41 mouse cellular contexts compared by ENCODE assay signal in genomic region chr10:63098191-63098590, GRCm38 (mm10). TPM values are rescaled to one million over a fixed set of nuclear protein-coding genes. Genes with fewer than 3 reads are reported as not detected.
"Had no signal": no experiment of that assay in that cellular context is flagged by ENCODE, and none has a peak within 500 bp of the region (broad histone marks: within the 10 kb centered on the region; RNA-seq: fewer than 3 reads in every experiment).

No protein-coding gene starts in this region.

- H3K36me3 ChIP-seq: heart, embryonic 12.5 days; heart, embryonic 13.5 days; heart, embryonic 15.5 days; hindbrain, embryonic 10.5 days; hindbrain, embryonic 12.5 days; hindbrain, embryonic 13.5 days; hindbrain, embryonic 15.5 days; intestine, embryonic 15.5 days; kidney, embryonic 15.5 days had no signal

- DNase-seq: heart, postnatal 10 days; heart, postnatal 14 days; heart, postnatal 36 days; heart, postnatal 4 days; kidney, adult 11 months; kidney, adult 18-20 months; kidney, adult 2 months; kidney, adult 8-10 months; kidney, adult 9 months; kidney, postnatal 10 days; kidney, postnatal 14 days; kidney, postnatal 25 days; kidney, postnatal 36 days; kidney, postnatal 4 days; layer of hippocampus, adult 9-11 months; layer of hippocampus, postnatal 36 days had no signal

- H3K27ac ChIP-seq: heart, embryonic 13.5 days; heart, embryonic 15.5 days; hindbrain, embryonic 10.5 days; hindbrain, embryonic 12.5 days; hindbrain, embryonic 13.5 days; hindbrain, embryonic 14.5 days; hindbrain, embryonic 15.5 days; hindbrain, postnatal 0 days; intestine, embryonic 15.5 days; kidney, embryonic 15.5 days; kidney, postnatal 0 days; layer of hippocampus, adult 2 months; left cerebral cortex, adult 2 months had no signal

- H3K4me2 ChIP-seq: heart, embryonic 11.5 days; heart, embryonic 12.5 days; heart, embryonic 13.5 days; heart, embryonic 15.5 days; hindbrain, embryonic 12.5 days; hindbrain, embryonic 13.5 days; hindbrain, embryonic 14.5 days; hindbrain, embryonic 15.5 days; intestine, embryonic 15.5 days; kidney, embryonic 15.5 days had no signal

- ATAC-seq: hindbrain, embryonic 16.5 days; hindbrain, postnatal 0 days; inflammation-experienced regulatory T-cells, adult 6 months; intestine, embryonic 15.5 days; intestine, embryonic 16.5 days; intestine, postnatal 0 days had no signal

- H3K9ac ChIP-seq: heart, embryonic 12.5 days; heart, embryonic 13.5 days; heart, embryonic 15.5 days; hindbrain, embryonic 12.5 days; hindbrain, embryonic 13.5 days; hindbrain, embryonic 14.5 days; hindbrain, embryonic 15.5 days; intestine, embryonic 15.5 days; kidney, embryonic 15.5 days had no signal

- H3K9me3 ChIP-seq: heart, embryonic 12.5 days; heart, embryonic 13.5 days; heart, embryonic 15.5 days; hindbrain, embryonic 10.5 days; hindbrain, embryonic 12.5 days; hindbrain, embryonic 13.5 days; hindbrain, embryonic 15.5 days; intestine, embryonic 15.5 days; kidney, embryonic 15.5 days had no signal

- H3K4me3 ChIP-seq: heart, embryonic 12.5 days; heart, embryonic 13.5 days; heart, embryonic 15.5 days; hindbrain, embryonic 10.5 days; hindbrain, embryonic 12.5 days; hindbrain, embryonic 13.5 days; hindbrain, embryonic 15.5 days; intestine, embryonic 15.5 days; kidney, embryonic 15.5 days; layer of hippocampus, adult 2 months; left cerebral cortex, adult 2 months had no signal

RNA-seq across cellular contexts. Expression of gene Atoh7, which starts 1.3 kb away (rescaled TPM):
- polyA plus RNA-seq: heart, embryonic 11.5 days; heart, embryonic 12.5 days; heart, embryonic 13.5 days; heart, embryonic 14.5 days; heart, embryonic 15.5 days; heart, embryonic 16.5 days; heart, postnatal 0 days; inflammation-experienced regulatory T-cells, adult 6 months; intestine, embryonic 15.5 days; intestine, embryonic 16.5 days; intestine, postnatal 0 days; kidney, embryonic 14.5 days; kidney, embryonic 15.5 days; kidney, embryonic 16.5 days; large intestine, adult 2 months had no signal
